Mouse (Mus musculus): ENCODE measurements at regions not wholly inside any gene's neighbourhood (a gene's known extent, or its start where the extent isn't known, plus 50 kb on each side); places are given as distances from the start of the nearest gene placed in this dataset.

DNA sequence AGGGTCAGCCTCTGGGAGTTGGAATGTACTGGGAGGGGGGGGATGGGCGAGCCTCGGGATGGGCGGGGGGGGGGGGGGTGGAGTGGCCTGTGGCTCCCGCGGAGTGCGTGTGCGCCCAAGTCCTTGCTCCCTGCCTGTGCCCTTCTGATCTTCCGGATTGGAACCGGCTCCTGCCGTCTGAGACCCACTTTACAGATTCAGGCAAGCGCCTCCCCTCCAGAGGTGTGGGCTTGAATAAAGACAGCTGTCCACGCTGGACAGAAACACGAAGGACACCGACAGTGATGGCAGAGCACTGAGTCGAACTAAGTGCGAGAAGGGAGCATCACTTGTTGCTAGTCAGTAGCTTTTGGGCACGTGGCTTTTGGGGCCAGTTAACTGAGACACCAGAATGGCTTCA lies 78.7 kb downstream of the Tbx3 start:
- Histone ChIP-seq H3K4me3 (ENCODE audit: control insufficient read depth in 1 of 2, insufficient read depth in 1 of 2, low read depth in 2 of 2, low read length in 2 of 2) (no peak overlapping the region), H3K9ac (ENCODE audit: control insufficient read depth, low read depth, low read length, poor library complexity, severe bottlenecking) (no peak overlapping the region), H3K27ac (ENCODE audit: control insufficient read depth, low read depth, low read length) (no peak overlapping the region), H3K4me1 (ENCODE audit: control insufficient read depth in 1 of 2, insufficient read depth in 2 of 2, low read length in 2 of 2) (no peaks in the 10 kb centered on the region), H3K9me3 (replicated peaks; ENCODE audit: insufficient read depth, low read length) (no peaks in the 10 kb centered on the region), H3K36me3 (ENCODE audit: control insufficient read depth in 1 of 2, insufficient read depth in 2 of 2, low read length in 2 of 2) (no peaks in the 10 kb centered on the region), H3K79me2 (ENCODE audit: control insufficient read depth, insufficient read depth, low read length, poor library complexity) (no peaks in the 10 kb centered on the region), H3K27me3 (ENCODE audit: control insufficient read depth in 1 of 2, insufficient read depth in 2 of 2, low read length in 2 of 2) (no peaks in the 10 kb centered on the region)
- no peak for DNase-seq (ENCODE audit: low read depth, low spot score)
- no peak for TF ChIP-seq CHD2 (IDR thresholded peaks at IDR 0.05; ENCODE audit: low read length)
- TF ChIP-seq MYB (IDR thresholded peaks at IDR 0.05; ENCODE audit: low read depth, low read length), result no peak
- TF ChIP-seq EP300 (IDR thresholded peaks at IDR 0.05; ENCODE audit: low read depth in 1 of 2, low read length in 2 of 2), result no peak
- TF ChIP-seq CTCF (IDR thresholded peaks at IDR 0.05 in 2 of 3, conservative IDR thresholded peaks at IDR 0.05 in 1 of 3; ENCODE audit: control insufficient read depth in 1 of 3, insufficient read depth in 1 of 3, low read depth in 2 of 3, low read length in 3 of 3, poor library complexity in 1 of 3, severe bottlenecking in 1 of 3), result no peak
- no peak for TF ChIP-seq SMC3 (IDR thresholded peaks at IDR 0.05; ENCODE audit: low read depth, low read length)
- no peak for TF ChIP-seq POLR2AphosphoS5 (IDR thresholded peaks at IDR 0.05; ENCODE audit: borderline replicate concordance, low read depth, low read length)
- no peak for TF ChIP-seq ZMIZ1 (IDR thresholded peaks at IDR 0.05; ENCODE audit: low read depth, low read length)
- TF ChIP-seq MXI1 (IDR thresholded peaks at IDR 0.05; ENCODE audit: low read depth, low read length), result no peak
- no peak for TF ChIP-seq MAX (IDR thresholded peaks at IDR 0.05; ENCODE audit: low read length)
- TF ChIP-seq E2F4 (IDR thresholded peaks at IDR 0.05; ENCODE audit: borderline replicate concordance, low read depth, low read length), result no peak
- no peak for TF ChIP-seq POLR2A (IDR thresholded peaks at IDR 0.05; ENCODE audit: control insufficient read depth in 1 of 2, insufficient read depth in 1 of 2, low read depth in 1 of 2, low read length in 2 of 2, poor library complexity in 1 of 2)
- no peak for TF ChIP-seq BHLHE40 (IDR thresholded peaks at IDR 0.05; ENCODE audit: borderline replicate concordance, low read depth, low read length)
- no peak for TF ChIP-seq ELF1 (IDR thresholded peaks at IDR 0.05; ENCODE audit: low read depth, low read length)
- no peak for TF ChIP-seq CHD1 (IDR thresholded peaks at IDR 0.05; ENCODE audit: low read depth, low read length)

DNA sequence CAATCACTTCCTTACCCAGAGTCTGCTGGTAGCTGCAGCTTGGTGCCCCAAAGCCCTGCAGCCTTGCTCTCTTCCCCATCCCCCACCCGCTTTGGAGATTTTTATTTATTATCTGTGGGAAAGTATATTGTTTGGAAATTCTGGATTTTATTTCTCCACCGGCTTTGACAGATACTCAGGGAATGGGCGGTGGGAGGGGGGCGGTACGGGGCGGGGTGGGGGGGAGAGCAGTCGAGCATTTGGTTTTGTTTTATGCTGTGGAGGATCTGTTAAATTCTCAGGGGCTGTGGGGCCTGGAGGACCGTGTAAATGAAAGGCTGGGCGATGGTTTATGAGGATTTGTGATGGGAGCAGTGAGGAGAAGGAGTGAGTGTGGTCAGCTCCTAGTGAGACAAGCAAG lies 76.7 kb upstream of the Tbx5 start:
- H3K9me3 ChIP-seq (replicated peaks; ENCODE audit: insufficient read depth, low read length), result no peaks in the 10 kb centered on the region
- H3K27ac ChIP-seq (ENCODE audit: control insufficient read depth, low read depth, low read length), result no peak overlapping the region
- no peaks in the 10 kb centered on the region for H3K27me3 ChIP-seq (ENCODE audit: control insufficient read depth in 1 of 2, insufficient read depth in 2 of 2, low read length in 2 of 2)
- H3K79me2 ChIP-seq (ENCODE audit: control insufficient read depth, insufficient read depth, low read length, poor library complexity), result no peaks in the 10 kb centered on the region
- H3K4me1 ChIP-seq (ENCODE audit: control insufficient read depth in 1 of 2, insufficient read depth in 2 of 2, low read length in 2 of 2), result no peaks in the 10 kb centered on the region
- no peak for DNase-seq (ENCODE audit: low read depth, low spot score)
- no peaks in the 10 kb centered on the region for H3K36me3 ChIP-seq (ENCODE audit: control insufficient read depth in 1 of 2, insufficient read depth in 2 of 2, low read length in 2 of 2)
- no peak overlapping the region for H3K4me3 ChIP-seq (ENCODE audit: control insufficient read depth in 1 of 2, insufficient read depth in 1 of 2, low read depth in 2 of 2, low read length in 2 of 2)
- no peak overlapping the region for H3K9ac ChIP-seq (ENCODE audit: control insufficient read depth, low read depth, low read length, poor library complexity, severe bottlenecking)
- no peak for TF ChIP-seq RAD21 (IDR thresholded peaks at IDR 0.05; ENCODE audit: low read depth, low read length)
- TF ChIP-seq KAT2A (conservative IDR thresholded peaks at IDR 0.05; ENCODE audit: low read depth, low read length), result no peak
- no peak for TF ChIP-seq CHD2 (IDR thresholded peaks at IDR 0.05; ENCODE audit: low read length)
- no peak for TF ChIP-seq HCFC1 (IDR thresholded peaks at IDR 0.05; ENCODE audit: low read depth, low read length)
- no peak for TF ChIP-seq BHLHE40 (IDR thresholded peaks at IDR 0.05; ENCODE audit: borderline replicate concordance, low read depth, low read length)
- no peak for TF ChIP-seq NELFE (IDR thresholded peaks at IDR 0.05; ENCODE audit: low read depth, low read length)
- no peak for TF ChIP-seq ZKSCAN1 (IDR thresholded peaks at IDR 0.05; ENCODE audit: low read depth, low read length)
- no peak for TF ChIP-seq MYB (IDR thresholded peaks at IDR 0.05; ENCODE audit: low read depth, low read length)
- no peak for TF ChIP-seq EP300 (IDR thresholded peaks at IDR 0.05; ENCODE audit: low read depth in 1 of 2, low read length in 2 of 2)
- no peak for TF ChIP-seq ELF1 (IDR thresholded peaks at IDR 0.05; ENCODE audit: low read depth, low read length)
- TF ChIP-seq UBTF (IDR thresholded peaks at IDR 0.05; ENCODE audit: borderline replicate concordance, insufficient read depth, low read depth, low read length), result no peak
- no peak for TF ChIP-seq ZC3H11A (IDR thresholded peaks at IDR 0.05; ENCODE audit: low read depth, low read length)
- no peak for TF ChIP-seq CTCF (IDR thresholded peaks at IDR 0.05 in 2 of 3, conservative IDR thresholded peaks at IDR 0.05 in 1 of 3; ENCODE audit: control insufficient read depth in 1 of 3, insufficient read depth in 1 of 3, low read depth in 2 of 3, low read length in 3 of 3, poor library complexity in 1 of 3, severe bottlenecking in 1 of 3)
- no peak for TF ChIP-seq CHD1 (IDR thresholded peaks at IDR 0.05; ENCODE audit: low read depth, low read length)
- TF ChIP-seq ZMIZ1 (IDR thresholded peaks at IDR 0.05; ENCODE audit: low read depth, low read length), result no peak

All from MEL (cell line).